Mouse (Mus musculus): ENCODE results near the gene Mmel1. TPM values are rescaled to one million over a fixed set of nuclear protein-coding genes. Genes with fewer than 3 reads are reported as not detected.

Mmel1 gene
- polyA plus RNA-seq, 1 experiment from 2014 or later: 0.19 TPM

GRCm38 (mm10) chr4:154867257-154867656, 2.1 kb upstream of the Mmel1 start:
- no peak for ATAC-seq (ENCODE audit: low FRiP score)
- H3K36me3 ChIP-seq (replicated peaks): no peaks in the 10 kb centered on the region
- H3K27ac ChIP-seq: no peak overlapping the region
- peaks cover 26% of the 10 kb centered on the region for H3K4me1 ChIP-seq
- 88% methylated on average over 6 of the region's 6 CpGs for WGBS
- no peak overlapping the region for H3K9ac ChIP-seq
- H3K4me2 ChIP-seq: no peak overlapping the region
- no peaks in the 10 kb centered on the region for H3K9me3 ChIP-seq
- peaks cover 66% of the 10 kb centered on the region for H3K27me3 ChIP-seq
- H3K4me3 ChIP-seq (replicated peaks): no peak overlapping the region

- peaks cover 12% of the 10 kb centered on the region for H3K4me1 ChIP-seq
- H3K27ac ChIP-seq: no peak overlapping the region
- no peaks in the 10 kb centered on the region for H3K9me3 ChIP-seq
- no peak overlapping the region for H3K4me3 ChIP-seq (replicated peaks)
- no peak for ATAC-seq (ENCODE audit: low FRiP score)
- H3K9ac ChIP-seq: no peak overlapping the region
- no peaks in the 10 kb centered on the region for H3K36me3 ChIP-seq (replicated peaks)
- peaks cover 66% of the 10 kb centered on the region for H3K27me3 ChIP-seq
- no peak overlapping the region for H3K4me2 ChIP-seq
- 73% methylated on average over 4 of the region's 4 CpGs for whole genome bisulfite sequencing
Observed at GRCm38 (mm10) chr4:154870721-154871120, 1.3 kb downstream of the Mmel1 start.

- H3K9ac ChIP-seq: 0 out of 2 replicates have a peak overlapping the region, but pooled peaks have one; percentile 21
- H3K27ac ChIP-seq: no peak overlapping the region
- no peaks in the 10 kb centered on the region for H3K9me3 ChIP-seq
- peak overlapping the region; percentile 20 for H3K4me3 ChIP-seq (replicated peaks)
- 0 out of 2 replicates have a peak, but pooled peaks have one; percentile 30 for ATAC-seq (ENCODE audit: low FRiP score)
- H3K4me2 ChIP-seq: peak overlapping the region; percentile 40
- peaks cover 16% of the 10 kb centered on the region for H3K4me1 ChIP-seq
- peaks cover 62% of the 10 kb centered on the region for H3K27me3 ChIP-seq
- 2% methylated on average over 13 of the region's 13 CpGs for WGBS
- no peaks in the 10 kb centered on the region for H3K36me3 ChIP-seq (replicated peaks)
Observed at GRCm38 (mm10) chr4:154871757-154872251, 2.4 kb downstream of the Mmel1 start.

- Histone ChIP-seq H3K27ac (no peak overlapping the region), H3K9me3 (no peaks in the 10 kb centered on the region), H3K4me1 (peaks cover 22% of the 10 kb centered on the region), H3K9ac (no peak overlapping the region), H3K36me3 (replicated peaks) (no peaks in the 10 kb centered on the region), H3K4me2 (no peak overlapping the region), H3K27me3 (peaks cover 48% of the 10 kb centered on the region), H3K4me3 (replicated peaks) (no peak overlapping the region)
- 81% methylated on average over 6 of the region's 6 CpGs for WGBS
- no peak for ATAC-seq (ENCODE audit: low FRiP score)
Observed at GRCm38 (mm10) chr4:154873186-154873585, 3.8 kb downstream of the Mmel1 start.

- WGBS: 12% methylated on average over 17 of the region's 18 CpGs
- Histone ChIP-seq H3K9ac (0 out of 2 replicates have a peak overlapping the region, but pooled peaks have one; percentile 36), H3K36me3 (replicated peaks) (no peaks in the 10 kb centered on the region), H3K4me2 (peak overlapping the region; percentile 57), H3K4me1 (peaks cover 19% of the 10 kb centered on the region), H3K4me3 (replicated peaks) (peak overlapping the region; percentile 35), H3K27ac (peak overlapping the region; percentile 47; the same call in 1 of the 2 replicates), H3K9me3 (no peaks in the 10 kb centered on the region), H3K27me3 (peaks cover 25% of the 10 kb centered on the region)
- peak; percentile 97 for ATAC-seq (ENCODE audit: low FRiP score)
Observed at GRCm38 (mm10) chr4:154877864-154878548, 8.6 kb downstream of the Mmel1 start.

- Histone ChIP-seq H3K4me1 (peaks cover 19% of the 10 kb centered on the region), H3K4me3 (replicated peaks) (no peak overlapping the region), H3K27me3 (peaks cover 21% of the 10 kb centered on the region), H3K27ac (no peak overlapping the region), H3K4me2 (no peak overlapping the region), H3K9me3 (no peaks in the 10 kb centered on the region), H3K36me3 (replicated peaks) (no peaks in the 10 kb centered on the region), H3K9ac (no peak overlapping the region)
- WGBS: 84% methylated on average over 6 of the region's 6 CpGs
- ATAC-seq (ENCODE audit: low FRiP score): no peak
Observed at GRCm38 (mm10) chr4:154880730-154881129, 11.3 kb downstream of the Mmel1 start.

- peaks cover 19% of the 10 kb centered on the region for H3K4me1 ChIP-seq
- no peak overlapping the region for H3K4me3 ChIP-seq (replicated peaks)
- H3K9ac ChIP-seq: no peak overlapping the region
- H3K27ac ChIP-seq: no peak overlapping the region
- WGBS: 30% methylated on average over 14 of the region's 14 CpGs
- H3K36me3 ChIP-seq (replicated peaks): no peaks in the 10 kb centered on the region
- ATAC-seq (ENCODE audit: low FRiP score): no peak
- no peaks in the 10 kb centered on the region for H3K9me3 ChIP-seq
- no peak overlapping the region for H3K4me2 ChIP-seq
- H3K27me3 ChIP-seq: peaks cover 16% of the 10 kb centered on the region
Observed at GRCm38 (mm10) chr4:154882014-154882659, 12.8 kb downstream of the Mmel1 start.

GRCm38 (mm10) chr4:154885416-154885815, 16.0 kb downstream of the Mmel1 start:
- H3K4me2 ChIP-seq: no peak overlapping the region
- H3K4me3 ChIP-seq (replicated peaks): no peak overlapping the region
- no peak for ATAC-seq (ENCODE audit: low FRiP score)
- no peaks in the 10 kb centered on the region for H3K36me3 ChIP-seq (replicated peaks)
- WGBS: 82% methylated on average over 11 of the region's 11 CpGs
- H3K9me3 ChIP-seq: no peaks in the 10 kb centered on the region
- H3K27me3 ChIP-seq: peaks cover 19% of the 10 kb centered on the region
- H3K4me1 ChIP-seq: peaks cover 6% of the 10 kb centered on the region; the same call in 1 of the 2 replicates
- no peak overlapping the region for H3K27ac ChIP-seq
- H3K9ac ChIP-seq: no peak overlapping the region

- Histone ChIP-seq H3K9ac (no peak overlapping the region), H3K27ac (0 out of 2 replicates have a peak overlapping the region, but pooled peaks have one; percentile 5), H3K4me1 (peaks cover 6% of the 10 kb centered on the region; the same call in 1 of the 2 replicates), H3K4me3 (replicated peaks) (no peak overlapping the region), H3K9me3 (no peaks in the 10 kb centered on the region), H3K36me3 (replicated peaks) (no peaks in the 10 kb centered on the region), H3K4me2 (no peak overlapping the region), H3K27me3 (0 out of 2 replicates have a peak, but pooled peaks cover 12% of the 10 kb centered on the region)
- WGBS: 80% methylated on average over 13 of the region's 13 CpGs
- ATAC-seq (ENCODE audit: low FRiP score): no peak
Observed at GRCm38 (mm10) chr4:154886876-154887592, 17.6 kb downstream of the Mmel1 start.

GRCm38 (mm10) chr4:154887593-154888250, 18.3 kb downstream of the Mmel1 start:
- Histone ChIP-seq H3K4me1 (peaks cover 6% of the 10 kb centered on the region; the same call in 1 of the 2 replicates), H3K27ac (no peak overlapping the region), H3K4me2 (no peak overlapping the region), H3K9ac (no peak overlapping the region), H3K4me3 (replicated peaks) (no peak overlapping the region), H3K9me3 (no peaks in the 10 kb centered on the region), H3K36me3 (replicated peaks) (no peaks in the 10 kb centered on the region), H3K27me3 (peaks cover 17% of the 10 kb centered on the region; the same call in 1 of the 2 replicates)
- ATAC-seq (ENCODE audit: low FRiP score): no peak
- WGBS: 82% methylated on average over 15 of the region's 15 CpGs

GRCm38 (mm10) chr4:154890887-154891286, 21.5 kb downstream of the Mmel1 start:
- H3K4me2 ChIP-seq: no peak overlapping the region
- H3K4me3 ChIP-seq (replicated peaks): no peak overlapping the region
- no peak overlapping the region for H3K9ac ChIP-seq
- no peaks in the 10 kb centered on the region for H3K36me3 ChIP-seq (replicated peaks)
- no peak overlapping the region for H3K27ac ChIP-seq
- H3K27me3 ChIP-seq: peaks cover 14% of the 10 kb centered on the region; the same call in 1 of the 2 replicates
- WGBS: 94% methylated on average over 14 of the region's 14 CpGs
- H3K4me1 ChIP-seq: peaks cover 6% of the 10 kb centered on the region; the same call in 1 of the 2 replicates
- ATAC-seq (ENCODE audit: low FRiP score): no peak
- H3K9me3 ChIP-seq: no peaks in the 10 kb centered on the region
